Mouse (Mus musculus): Measurements from ENCODE around the gene Zfp36. TPM values are rescaled to one million over a fixed set of nuclear protein-coding genes. Genes with fewer than 3 reads are reported as not detected.

Gene Zfp36
- polyA plus RNA-seq, 1 experiment from 2014 or later, result 4.0 TPM

DNA sequence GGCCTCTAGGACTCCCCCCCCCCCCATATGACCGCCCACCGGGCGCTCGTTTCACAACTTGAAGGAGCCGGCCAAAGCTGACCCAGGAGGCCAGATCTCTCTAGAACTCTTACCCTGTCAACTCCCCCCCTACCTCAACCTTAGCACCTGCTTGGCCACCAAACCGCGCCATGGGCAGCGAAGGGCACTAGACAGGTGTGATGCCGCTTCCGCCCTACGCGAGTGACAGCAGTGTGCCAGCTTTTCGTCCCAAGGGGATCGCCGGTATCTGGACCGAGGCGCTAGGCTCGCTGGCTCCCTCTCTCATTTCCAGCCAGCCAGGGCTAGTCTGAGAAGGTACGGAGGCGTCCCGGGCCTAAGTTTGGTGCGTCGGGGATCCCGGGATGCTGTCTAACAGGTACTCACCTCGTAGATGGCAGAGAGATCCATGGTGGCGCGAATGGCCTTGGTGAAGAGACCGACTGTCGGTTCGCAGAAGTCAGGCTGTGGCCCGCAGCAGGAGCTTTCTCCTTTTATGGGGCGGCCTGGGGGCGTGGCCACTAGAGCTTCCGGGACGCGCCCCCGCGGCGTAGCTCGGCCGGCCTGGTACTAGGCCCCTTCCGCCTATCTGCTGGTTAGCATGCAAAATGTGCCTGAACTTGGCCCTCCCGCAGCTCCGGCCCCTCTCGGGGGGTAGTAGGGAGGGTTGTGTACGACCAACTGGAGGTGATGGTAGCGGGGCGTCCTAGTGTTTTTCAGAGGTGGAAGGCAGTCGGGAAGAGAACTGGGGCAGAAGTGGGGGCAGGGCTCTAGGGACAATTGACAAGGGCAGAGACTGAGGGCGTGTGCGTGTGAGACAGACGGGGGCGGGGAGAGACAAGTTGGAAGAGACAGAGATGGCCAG lies 1.0 kb downstream of the Zfp36 start:
- peak; percentile 31 for ATAC-seq
- Histone ChIP-seq H3K4me3 (ENCODE audit: low read length) (peak overlapping the region; percentile 53), H3K27me3 (replicated peaks; ENCODE audit: control insufficient read depth, insufficient read depth, low read length) (no peaks in the 10 kb centered on the region), H3K9me3 (ENCODE audit: control insufficient read depth, low read length) (no peaks in the 10 kb centered on the region), H3K4me2 (ENCODE audit: low read length) (peak overlapping the region; percentile 70), H3K27ac (ENCODE audit: low read depth, low read length) (peak overlapping the region; percentile 72), H3K36me3 (ENCODE audit: control insufficient read depth, insufficient read depth, low read length) (no peaks in the 10 kb centered on the region), H3K9ac (ENCODE audit: low read depth, low read length) (peak overlapping the region; percentile 70), H3K4me1 (ENCODE audit: control insufficient read depth, insufficient read depth, low read depth, low read length) (peaks cover 36% of the 10 kb centered on the region)
- WGBS, result under 1% methylated on average over 52 of the region's 53 CpGs

DNA sequence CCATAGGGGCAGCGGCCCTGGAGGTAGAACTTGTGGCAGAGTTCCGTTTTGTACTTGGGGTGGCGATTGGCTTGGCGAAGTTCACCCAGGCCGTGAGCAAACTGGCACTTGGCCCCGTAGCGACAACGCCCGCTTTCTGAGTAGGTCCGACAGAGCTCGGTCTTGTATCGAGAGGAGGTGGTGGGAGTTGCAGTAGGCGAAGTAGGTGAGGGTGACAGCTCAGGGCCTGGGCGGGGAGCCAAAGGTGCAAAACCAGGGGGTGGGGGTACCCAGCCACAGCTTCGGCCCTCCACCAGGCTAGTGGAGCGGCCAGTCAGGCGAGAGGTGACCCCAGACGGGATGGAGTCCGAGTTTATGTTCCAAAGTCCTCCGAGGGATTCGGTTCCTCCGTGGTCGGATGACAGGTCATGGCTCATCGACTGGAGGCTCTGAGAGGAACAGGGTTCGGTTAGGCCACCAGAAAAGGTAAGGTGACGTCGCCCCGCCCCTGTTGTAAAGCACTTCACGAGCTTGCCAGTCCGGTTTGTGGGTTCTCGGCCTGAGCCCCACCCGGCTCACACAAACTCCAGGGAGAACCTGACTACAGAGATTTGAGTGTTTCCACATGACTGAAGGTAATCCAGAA lies 1.9 kb downstream of the Zfp36 start:
- Histone ChIP-seq H3K27me3 (replicated peaks; ENCODE audit: control insufficient read depth, insufficient read depth, low read length) (no peaks in the 10 kb centered on the region), H3K4me1 (ENCODE audit: control insufficient read depth, insufficient read depth, low read depth, low read length) (peaks cover 36% of the 10 kb centered on the region), H3K9me3 (ENCODE audit: control insufficient read depth, low read length) (no peaks in the 10 kb centered on the region), H3K4me3 (ENCODE audit: low read length) (peak overlapping the region; percentile 53), H3K4me2 (ENCODE audit: low read length) (peak overlapping the region; percentile 70), H3K9ac (ENCODE audit: low read depth, low read length) (peak overlapping the region; percentile 70), H3K36me3 (ENCODE audit: control insufficient read depth, insufficient read depth, low read length) (no peaks in the 10 kb centered on the region), H3K27ac (ENCODE audit: low read depth, low read length) (0 out of 2 replicates have a peak overlapping the region, but pooled peaks have one; percentile 72)
- no peak for ATAC-seq
- WGBS, result 52% methylated on average over 31 of the region's 32 CpGs

DNA sequence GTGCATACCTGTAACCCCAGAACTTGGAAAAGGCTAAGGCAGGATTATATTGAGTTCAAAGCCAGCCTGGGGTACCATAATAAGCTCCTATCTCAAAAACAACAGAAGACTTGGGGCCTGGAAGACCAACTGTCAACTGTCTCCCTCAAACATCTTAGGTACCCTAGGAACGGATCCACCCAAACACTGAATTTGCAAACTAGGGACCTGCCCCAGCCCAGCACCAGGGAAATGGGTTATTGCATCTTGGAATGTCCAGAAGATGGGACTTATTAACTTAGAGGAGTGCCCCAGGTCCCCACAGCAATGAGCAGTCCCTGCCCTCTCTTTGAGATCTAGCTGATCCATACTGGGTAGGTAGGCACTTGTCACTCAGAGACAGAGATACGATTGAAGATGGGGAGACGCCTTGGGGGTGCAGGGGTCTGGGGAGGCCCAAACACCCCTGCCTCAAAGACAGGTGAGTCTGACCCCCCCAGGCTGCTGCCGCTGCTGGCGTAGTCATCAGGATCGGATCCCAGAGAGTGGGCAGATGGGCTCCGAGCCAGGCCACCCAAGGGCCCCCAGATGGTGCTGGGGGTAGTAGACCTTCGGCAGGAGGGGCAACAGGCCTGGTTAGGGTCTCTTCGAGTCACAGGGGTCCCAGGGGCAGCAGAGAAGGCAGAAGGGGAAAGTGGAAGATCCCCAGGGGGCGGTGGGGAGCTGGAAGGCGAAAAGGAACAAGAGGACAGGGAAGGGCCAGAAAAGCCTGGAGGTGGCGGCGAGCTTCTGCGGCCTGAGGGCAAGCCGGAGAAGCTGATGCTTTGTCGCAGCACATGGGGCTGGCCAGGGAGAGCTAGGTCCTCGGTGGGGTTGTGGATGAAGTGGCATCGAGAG lies 2.6 kb downstream of the Zfp36 start:
- no peak overlapping the region for H3K27ac ChIP-seq (ENCODE audit: low read depth, low read length)

DNA sequence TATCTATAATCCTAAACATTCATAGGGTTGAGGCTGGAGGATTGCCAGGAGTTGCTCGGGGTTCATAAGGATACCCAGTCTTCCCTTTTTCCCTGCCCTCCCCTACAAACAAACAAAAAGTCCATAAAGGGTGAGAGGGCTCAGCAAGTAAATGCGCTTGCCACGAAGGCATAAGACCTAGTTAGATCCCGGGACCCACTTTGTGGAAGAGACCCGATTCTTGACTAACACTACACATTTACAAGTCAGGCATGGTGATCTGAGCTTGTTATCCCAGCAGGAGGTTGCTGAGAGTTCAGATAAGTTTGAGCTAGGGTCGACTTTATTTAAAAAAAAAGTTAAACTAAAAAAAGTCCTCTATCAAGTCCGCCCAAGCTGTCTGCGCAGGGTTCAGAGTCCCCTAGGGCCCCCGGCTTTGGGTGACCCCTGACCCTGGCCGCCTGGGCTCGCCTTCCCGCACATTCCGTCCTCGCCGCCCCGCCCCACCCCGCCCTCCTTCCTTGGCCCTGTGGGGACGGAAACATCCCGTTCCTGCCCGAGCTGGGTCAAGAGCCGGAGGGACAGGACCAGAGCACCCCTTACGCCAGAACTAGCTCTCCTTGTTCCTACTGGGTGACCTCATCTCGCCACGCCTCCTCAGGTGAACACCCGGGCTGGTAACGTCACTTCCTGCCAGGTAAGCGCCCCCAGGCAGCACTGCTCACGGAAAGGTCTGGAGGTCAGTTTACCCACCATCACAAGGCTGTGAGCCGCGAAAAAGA lies 3.9 kb downstream of the Zfp36 start:
- 5% methylated on average over 30 of the region's 30 CpGs for WGBS
- ATAC-seq, result no peak
- H3K4me2 ChIP-seq (ENCODE audit: low read length), result peak overlapping the region; percentile 53
- H3K4me1 ChIP-seq (ENCODE audit: control insufficient read depth, insufficient read depth, low read depth, low read length), result peaks cover 29% of the 10 kb centered on the region
- H3K27me3 ChIP-seq (replicated peaks; ENCODE audit: control insufficient read depth, insufficient read depth, low read length), result no peaks in the 10 kb centered on the region
- peak overlapping the region; percentile 48 for H3K4me3 ChIP-seq (ENCODE audit: low read length)
- no peaks in the 10 kb centered on the region for H3K36me3 ChIP-seq (ENCODE audit: control insufficient read depth, insufficient read depth, low read length)
- H3K9me3 ChIP-seq (ENCODE audit: control insufficient read depth, low read length), result no peaks in the 10 kb centered on the region
- H3K27ac ChIP-seq (ENCODE audit: low read depth, low read length), result peak overlapping the region; percentile 87
- H3K9ac ChIP-seq (ENCODE audit: low read depth, low read length), result peak overlapping the region; percentile 69

More for the DNA sequence above, 2.6 kb downstream of the Zfp36 start:
- Histone ChIP-seq H3K27me3 (replicated peaks; ENCODE audit: control insufficient read depth, insufficient read depth, low read length) (no peaks in the 10 kb centered on the region), H3K4me3 (ENCODE audit: low read length) (peak overlapping the region; percentile 14), H3K9me3 (ENCODE audit: control insufficient read depth, low read length) (no peaks in the 10 kb centered on the region), H3K9ac (ENCODE audit: low read depth, low read length) (peak overlapping the region; percentile 36), H3K4me2 (ENCODE audit: low read length) (peak overlapping the region; percentile 70), H3K36me3 (ENCODE audit: control insufficient read depth, insufficient read depth, low read length) (no peaks in the 10 kb centered on the region), H3K4me1 (ENCODE audit: control insufficient read depth, insufficient read depth, low read depth, low read length) (peaks cover 32% of the 10 kb centered on the region)
- ATAC-seq, result no peak
- WGBS, result 68% methylated on average over 18 of the region's 18 CpGs

DNA sequence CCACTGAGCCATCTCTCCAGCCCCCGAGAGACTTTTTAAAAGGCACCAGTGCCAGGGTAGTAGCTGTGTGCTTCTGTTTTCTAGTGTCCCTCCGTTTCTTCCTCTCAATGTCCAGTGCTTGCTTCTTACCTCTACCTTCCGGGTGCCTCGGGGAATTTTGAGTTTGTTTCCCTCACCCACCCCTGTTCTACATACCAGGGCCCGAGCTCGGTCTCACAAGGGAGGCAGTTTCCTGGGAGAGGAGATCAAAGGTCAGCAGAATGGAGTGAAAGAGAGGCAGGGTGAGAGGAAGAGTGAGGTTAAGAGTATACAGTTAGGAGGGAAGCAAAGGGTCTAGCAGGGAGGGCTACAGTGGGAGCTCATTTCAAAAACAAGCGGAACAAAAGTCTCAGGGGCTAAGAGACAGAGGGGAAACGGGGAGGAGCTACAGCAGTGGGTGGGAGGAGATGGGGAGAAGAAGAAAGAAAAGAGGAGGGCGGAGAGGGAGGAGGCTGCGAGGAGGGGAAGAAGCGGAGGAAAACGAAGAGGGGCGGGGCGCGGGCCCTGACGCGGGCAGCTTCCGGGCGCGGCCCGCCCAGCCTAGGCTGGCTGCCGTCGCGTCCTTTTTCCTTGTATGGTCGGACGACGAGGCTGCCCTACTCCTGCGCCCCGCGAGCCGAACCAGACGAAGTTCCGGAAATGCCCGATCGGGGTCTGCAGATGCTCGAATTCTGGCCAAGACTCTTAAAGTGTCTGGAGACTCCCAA lies 4.7 kb downstream of the Zfp36 start:
- Histone ChIP-seq H3K9me3 (ENCODE audit: control insufficient read depth, low read length) (no peaks in the 10 kb centered on the region), H3K9ac (ENCODE audit: low read depth, low read length) (peak overlapping the region; percentile 69), H3K36me3 (ENCODE audit: control insufficient read depth, insufficient read depth, low read length) (no peaks in the 10 kb centered on the region), H3K4me2 (ENCODE audit: low read length) (peak overlapping the region; percentile 53), H3K4me1 (ENCODE audit: control insufficient read depth, insufficient read depth, low read depth, low read length) (peaks cover 38% of the 10 kb centered on the region), H3K4me3 (ENCODE audit: low read length) (peak overlapping the region; percentile 48), H3K27ac (ENCODE audit: low read depth, low read length) (peak overlapping the region; percentile 87), H3K27me3 (replicated peaks; ENCODE audit: control insufficient read depth, insufficient read depth, low read length) (no peaks in the 10 kb centered on the region)
- WGBS, result 1% methylated on average over 36 of the region's 36 CpGs
- peak; percentile 23 for ATAC-seq

DNA sequence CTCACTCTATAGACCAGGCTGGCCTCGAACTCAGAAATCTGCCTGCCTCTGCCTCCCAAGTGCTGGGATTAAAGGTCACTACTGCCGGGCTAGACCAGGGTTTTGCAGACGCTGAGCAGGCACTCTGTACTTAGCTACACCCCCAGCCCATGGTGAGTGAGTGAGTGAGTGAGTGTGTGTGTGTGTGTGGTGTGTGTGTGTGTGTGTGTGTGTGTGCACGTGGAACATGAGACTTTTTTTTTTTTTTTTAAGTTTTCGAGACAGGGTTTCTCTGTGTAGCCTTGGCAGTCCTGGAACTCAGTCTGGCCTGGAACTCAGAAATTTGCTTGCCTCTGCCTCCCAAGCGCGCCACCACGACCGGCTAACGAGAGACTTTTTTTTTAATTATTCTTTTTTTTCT lies 5.4 kb downstream of the Zfp36 start:
- Histone ChIP-seq H3K4me1 (ENCODE audit: control insufficient read depth, insufficient read depth, low read depth, low read length) (peaks cover 44% of the 10 kb centered on the region), H3K36me3 (ENCODE audit: control insufficient read depth, insufficient read depth, low read length) (no peaks in the 10 kb centered on the region), H3K27ac (ENCODE audit: low read depth, low read length) (no peak overlapping the region; the same call in 1 of the 2 replicates), H3K4me3 (ENCODE audit: low read length) (no peak overlapping the region), H3K27me3 (replicated peaks; ENCODE audit: control insufficient read depth, insufficient read depth, low read length) (no peaks in the 10 kb centered on the region), H3K4me2 (ENCODE audit: low read length) (no peak overlapping the region), H3K9me3 (ENCODE audit: control insufficient read depth, low read length) (no peaks in the 10 kb centered on the region), H3K9ac (ENCODE audit: low read depth, low read length) (no peak overlapping the region)
- 77% methylated on average over 10 of the region's 10 CpGs for WGBS
- no peak for ATAC-seq

DNA sequence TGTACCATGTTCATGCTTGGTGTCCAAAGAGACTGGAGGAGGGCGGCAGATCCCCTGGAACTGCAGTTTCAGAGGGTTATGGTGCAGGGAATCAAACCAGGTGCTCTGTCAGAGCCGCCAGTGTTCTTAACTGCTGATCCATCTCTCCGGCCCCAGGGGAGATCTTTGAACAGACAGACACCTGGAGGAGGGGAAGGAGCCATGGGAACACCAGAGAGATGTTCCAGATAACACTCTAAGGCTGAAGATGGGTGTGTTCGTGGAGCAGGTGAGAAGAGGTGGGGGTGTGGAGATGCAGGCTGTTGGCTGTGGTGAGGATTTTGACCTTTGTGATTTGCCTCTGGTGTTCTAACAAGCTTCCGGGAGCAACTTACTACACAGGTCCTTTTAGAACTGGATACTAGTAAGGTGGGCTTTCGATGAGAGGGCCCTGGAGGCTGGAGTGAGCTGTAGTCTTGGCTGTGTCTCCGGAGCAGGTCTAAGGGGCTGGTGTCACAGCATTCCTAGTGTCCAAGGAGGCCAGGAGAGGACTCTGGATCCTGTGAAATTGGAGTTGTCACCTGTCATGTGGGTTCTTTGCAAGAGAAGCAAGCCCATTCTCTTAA lies 6.1 kb downstream of the Zfp36 start:
- peaks cover 39% of the 10 kb centered on the region for H3K4me1 ChIP-seq (ENCODE audit: control insufficient read depth, insufficient read depth, low read depth, low read length)
- no peak overlapping the region for H3K4me3 ChIP-seq (ENCODE audit: low read length)
- H3K4me2 ChIP-seq (ENCODE audit: low read length), result no peak overlapping the region
- ATAC-seq, result no peak
- no peaks in the 10 kb centered on the region for H3K9me3 ChIP-seq (ENCODE audit: control insufficient read depth, low read length)
- H3K27ac ChIP-seq (ENCODE audit: low read depth, low read length), result 0 out of 2 replicates have a peak overlapping the region, but pooled peaks have one; percentile 39
- no peaks in the 10 kb centered on the region for H3K36me3 ChIP-seq (ENCODE audit: control insufficient read depth, insufficient read depth, low read length)
- no peak overlapping the region for H3K9ac ChIP-seq (ENCODE audit: low read depth, low read length)
- H3K27me3 ChIP-seq (replicated peaks; ENCODE audit: control insufficient read depth, insufficient read depth, low read length), result no peaks in the 10 kb centered on the region
- WGBS, result 80% methylated on average over 7 of the region's 7 CpGs

Data from hindbrain, embryonic 16.5 days (tissue).